8 mouse cellular contexts compared by ENCODE assay signal in the genomic region with DNA sequence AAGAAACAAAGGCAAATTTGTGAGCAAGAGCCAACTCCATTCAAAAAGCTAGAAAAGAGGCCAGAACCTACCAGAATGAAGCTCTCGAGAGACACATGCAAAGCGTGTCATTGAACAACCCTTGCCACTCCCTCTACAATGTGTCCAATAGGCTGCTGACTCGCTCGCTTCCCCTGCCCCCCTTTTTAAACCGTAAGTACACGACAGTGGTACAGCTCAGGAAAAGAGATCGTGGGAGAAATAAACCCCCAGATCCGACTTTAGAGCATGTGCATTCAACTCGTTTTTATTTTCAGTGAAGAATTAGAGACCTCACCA.
DNase-seq lines count a peak whose midpoint lies in the region; ATAC-seq and TF ChIP-seq lines count a peak whose summit lies in the region.

No protein-coding gene starts in this region.

- H3K27me3 ChIP-seq in neural tube, embryonic 11.5 days (ENCODE audit: control insufficient read depth, insufficient read depth, low read length): no peaks in the 10 kb centered on the region
- peaks cover 3% of the 10 kb centered on the region; the same call in 1 of the 2 replicates for H3K27me3 ChIP-seq in forebrain, embryonic 14.5 days (replicated peaks; ENCODE audit: control insufficient read depth, insufficient read depth, low read length)
- no peaks in the 10 kb centered on the region for H3K27me3 ChIP-seq in lung, postnatal 0 days (replicated peaks; ENCODE audit: insufficient read depth, low read length)
- H3K27me3 ChIP-seq in stomach, embryonic 16.5 days (ENCODE audit: control insufficient read depth, insufficient read depth, low read length): no peaks in the 10 kb centered on the region

- DNase-seq in neural tube, embryonic 11.5 days (ENCODE audit: low spot score): peak; percentile 36
- no peak for DNase-seq in neural tube, embryonic 10.5 days (ENCODE audit: extremely low spot score, low spot score)
- DNase-seq in forebrain, embryonic 14.5 days (ENCODE audit: low spot score): peak; percentile 86
- peak; percentile 50 for DNase-seq in lung, postnatal 0 days (ENCODE audit: low spot score)
- no peak for DNase-seq in gastrocnemius, adult 8-10 months (ENCODE audit: low spot score in 2 of 2)
- no peak for DNase-seq in c-Kit-positive CD71-positive TER-119-positive erythroid progenitor cells, embryonic 14.5 days (ENCODE audit: low spot score)
- no peak for DNase-seq in heart, adult 8-10 months (ENCODE audit: low spot score)

- H3K36me3 ChIP-seq in neural tube, embryonic 11.5 days (ENCODE audit: control insufficient read depth, insufficient read depth, low read length): no peaks in the 10 kb centered on the region
- no peaks in the 10 kb centered on the region for H3K36me3 ChIP-seq in forebrain, embryonic 14.5 days (ENCODE audit: control insufficient read depth, insufficient read depth, low read length)
- no peaks in the 10 kb centered on the region for H3K36me3 ChIP-seq in lung, postnatal 0 days (ENCODE audit: insufficient read depth, low read length)
- H3K36me3 ChIP-seq in stomach, embryonic 16.5 days (ENCODE audit: control insufficient read depth, insufficient read depth, low read length): no peaks in the 10 kb centered on the region

- H3K4me1 ChIP-seq in neural tube, embryonic 11.5 days (ENCODE audit: control insufficient read depth, insufficient read depth, low read length): no peaks in the 10 kb centered on the region
- H3K4me1 ChIP-seq in forebrain, embryonic 14.5 days (ENCODE audit: control insufficient read depth, insufficient read depth, low read length): peaks cover 3% of the 10 kb centered on the region; the same call in 1 of the 2 replicates
- no peaks in the 10 kb centered on the region for H3K4me1 ChIP-seq in lung, postnatal 0 days (ENCODE audit: insufficient read depth, low read depth, low read length)
- no peaks in the 10 kb centered on the region; the same call in 1 of the 2 replicates for H3K4me1 ChIP-seq in stomach, embryonic 16.5 days (ENCODE audit: control insufficient read depth, insufficient read depth, low read length)

- H3K9ac ChIP-seq in neural tube, embryonic 11.5 days (ENCODE audit: low read length): no peak overlapping the region
- no peak overlapping the region for H3K9ac ChIP-seq in forebrain, embryonic 14.5 days (ENCODE audit: low read length)
- H3K9ac ChIP-seq in lung, postnatal 0 days (replicated peaks; ENCODE audit: low read depth): no peak overlapping the region
- no peak overlapping the region for H3K9ac ChIP-seq in stomach, embryonic 16.5 days (ENCODE audit: low read length)

- H3K9me3 ChIP-seq in neural tube, embryonic 11.5 days (ENCODE audit: control insufficient read depth, low read length): no peaks in the 10 kb centered on the region
- no peaks in the 10 kb centered on the region for H3K9me3 ChIP-seq in forebrain, embryonic 14.5 days (replicated peaks; ENCODE audit: control insufficient read depth, low read length)
- no peaks in the 10 kb centered on the region for H3K9me3 ChIP-seq in lung, postnatal 0 days (ENCODE audit: low read length)
- H3K9me3 ChIP-seq in stomach, embryonic 16.5 days (replicated peaks; ENCODE audit: control insufficient read depth, low read length): no peaks in the 10 kb centered on the region

- no peak overlapping the region for H3K4me3 ChIP-seq in neural tube, embryonic 11.5 days (ENCODE audit: low read depth, low read length)
- peak overlapping the region; percentile 11 for H3K4me3 ChIP-seq in forebrain, embryonic 14.5 days (ENCODE audit: low read depth, low read length)
- no peak overlapping the region for H3K4me3 ChIP-seq in lung, postnatal 0 days (ENCODE audit: low read depth, low read length)
- peak overlapping the region; percentile 28 for H3K4me3 ChIP-seq in stomach, embryonic 16.5 days (replicated peaks; ENCODE audit: low read length)

- WGBS in neural tube, embryonic 11.5 days: 38% methylated on average over 9 of the region's 9 CpGs
- WGBS in forebrain, embryonic 14.5 days: 9% methylated on average over 9 of the region's 9 CpGs
- 37% methylated on average over 9 of the region's 9 CpGs for WGBS in lung, postnatal 0 days
- WGBS in stomach, embryonic 16.5 days: 30% methylated on average over 9 of the region's 9 CpGs

- no peak for TF ChIP-seq CTCF in lung, postnatal 0 days (IDR thresholded peaks at IDR 0.05)

- H3K4me2 ChIP-seq in neural tube, embryonic 11.5 days (ENCODE audit: low read depth): peak overlapping the region; percentile 41
- peak overlapping the region; percentile 45 for H3K4me2 ChIP-seq in forebrain, embryonic 14.5 days (ENCODE audit: low read length)
- H3K4me2 ChIP-seq in lung, postnatal 0 days (replicated peaks; ENCODE audit: low read depth, low read length): peak overlapping the region; percentile 39
- H3K4me2 ChIP-seq in stomach, embryonic 16.5 days (ENCODE audit: low read depth, low read length): peak overlapping the region; percentile 46

- H3K27ac ChIP-seq in neural tube, embryonic 11.5 days (ENCODE audit: low read depth, low read length): no peak overlapping the region
- H3K27ac ChIP-seq in forebrain, embryonic 14.5 days (ENCODE audit: low read depth, low read length): no peak overlapping the region
- no peak overlapping the region for H3K27ac ChIP-seq in lung, postnatal 0 days (ENCODE audit: low read length)
- H3K27ac ChIP-seq in stomach, embryonic 16.5 days (ENCODE audit: low read length): 0 out of 2 replicates have a peak overlapping the region, but pooled peaks have one; percentile 18

- TF ChIP-seq EP300 in lung, postnatal 0 days (IDR thresholded peaks at IDR 0.05): no peak

- peak; percentile 84 for ATAC-seq in neural tube, embryonic 11.5 days (ENCODE audit: insufficient read depth, low FRiP score, low TSS enrichment)
- peak; percentile 96 for ATAC-seq in forebrain, embryonic 14.5 days
- ATAC-seq in lung, postnatal 0 days: peak; percentile 72
- peak; percentile 78; the same call in 1 of the 2 replicates for ATAC-seq in stomach, embryonic 16.5 days (ENCODE audit: insufficient read depth, low FRiP score)

Comparison
In these comparisons a context has a peak if more than half of its experiments do, and no peak if none do; other contexts are left out.
1. DNase-seq: peak in neural tube, embryonic 11.5 days (single experiment), forebrain, embryonic 14.5 days (single experiment) and lung, postnatal 0 days (single experiment); none in neural tube, embryonic 10.5 days (single experiment), gastrocnemius, adult 8-10 months (0 of 2), c-Kit-positive CD71-positive TER-119-positive erythroid progenitor cells, embryonic 14.5 days (single experiment) and heart, adult 8-10 months (single experiment).
2. H3K4me3 ChIP-seq: peak in forebrain, embryonic 14.5 days (single experiment) and stomach, embryonic 16.5 days (single experiment); none in neural tube, embryonic 11.5 days (single experiment) and lung, postnatal 0 days (single experiment).
3. Peak in every context shown above with its lines, with median percentiles within 50 percentile points of each other: ATAC-seq and H3K4me2 ChIP-seq.